Mouse (Mus musculus): ENCODE data around the gene V1rd19. TPM values are rescaled to one million over a fixed set of nuclear protein-coding genes. Genes with fewer than 3 reads are reported as not detected.
"Not testable (repeated sequence)": the region's sequence is repeated elsewhere in the genome, so short reads cannot be mapped to it uniquely, and the experiment has no call there.

The V1rd19 gene
- total RNA-seq (2014; fragmentation: Nextera tagmentation), result not detected in 2 replicates
- not detected in 2 replicates for total RNA-seq (2017)

GRCm38 (mm10) chr7:24001391-24001790, at the start of gene V1rd19:
TSS of gene V1rd19 (plus strand) at chr7:24001691.
- ATAC-seq (replicated peaks; ENCODE audit: poor library complexity, severe bottlenecking), result no peak

GRCm38 (mm10) chr7:23968044-23968443, 33.4 kb upstream of the V1rd19 start:
- not testable (repeated sequence) for ATAC-seq (replicated peaks; ENCODE audit: poor library complexity, severe bottlenecking)

GRCm38 (mm10) chr7:23974315-23974714, 27.2 kb upstream of the V1rd19 start, which contains the start of gene Vmn1r181:
TSS of gene Vmn1r181 (plus strand) at chr7:23974615.
- not testable (repeated sequence) for ATAC-seq (replicated peaks; ENCODE audit: poor library complexity, severe bottlenecking)

- ATAC-seq (replicated peaks; ENCODE audit: poor library complexity, severe bottlenecking), result no peak
Measured at GRCm38 (mm10) chr7:24052660-24053304, 51.3 kb downstream of the V1rd19 start, which contains the start of gene Vmn1r183. TSS of gene Vmn1r183 (plus strand) at chr7:24053254.

Other genes with a start within 250 kb of the V1rd19 start
- not detected in 2 replicates for gene Vmn1r174, start 249.4 kb upstream of the V1rd19 start, total RNA-seq (2014; fragmentation: Nextera tagmentation)
- not detected in 2 replicates for gene Vmn1r174, start 249.4 kb upstream of the V1rd19 start, total RNA-seq (2017)
- not detected in 2 replicates for gene Vmn1r175, start 191.0 kb upstream of the V1rd19 start, total RNA-seq (2014; fragmentation: Nextera tagmentation)
- not detected in 2 replicates for gene Vmn1r175, start 191.0 kb upstream of the V1rd19 start, total RNA-seq (2017)
- not detected in 2 replicates for gene Vmn1r176, start 164.3 kb upstream of the V1rd19 start, total RNA-seq (2014; fragmentation: Nextera tagmentation)
- gene Vmn1r176, start 164.3 kb upstream of the V1rd19 start, total RNA-seq (2017), result not detected in 2 replicates
- not detected in 2 replicates for gene Vmn1r177, start 135.2 kb upstream of the V1rd19 start, total RNA-seq (2014; fragmentation: Nextera tagmentation)
- gene Vmn1r177, start 135.2 kb upstream of the V1rd19 start, total RNA-seq (2017), result not detected in 2 replicates
- not detected in 2 replicates for gene Vmn1r178, start 109.7 kb upstream of the V1rd19 start, total RNA-seq (2014; fragmentation: Nextera tagmentation)
- gene Vmn1r178, start 109.7 kb upstream of the V1rd19 start, total RNA-seq (2017), result not detected in 2 replicates
- not detected in 2 replicates for gene Vmn1r179, start 74.7 kb upstream of the V1rd19 start, total RNA-seq (2014; fragmentation: Nextera tagmentation)
- not detected in 2 replicates for gene Vmn1r179, start 74.7 kb upstream of the V1rd19 start, total RNA-seq (2017)
- gene Vmn1r180, start 51.1 kb upstream of the V1rd19 start, total RNA-seq (2014; fragmentation: Nextera tagmentation), result not detected in 2 replicates
- gene Vmn1r180, start 51.1 kb upstream of the V1rd19 start, total RNA-seq (2017), result not detected in 2 replicates
- not detected in 2 replicates for gene Vmn1r181, start 27.1 kb upstream of the V1rd19 start, total RNA-seq (2014; fragmentation: Nextera tagmentation)
- gene Vmn1r181, start 27.1 kb upstream of the V1rd19 start, total RNA-seq (2017), result not detected in 2 replicates
- not detected in 2 replicates for gene Vmn1r183, start 51.6 kb downstream of the V1rd19 start, total RNA-seq (2014; fragmentation: Nextera tagmentation)
- gene Vmn1r183, start 51.6 kb downstream of the V1rd19 start, total RNA-seq (2017), result not detected in 2 replicates
- gene Zfp180, start 80.2 kb downstream of the V1rd19 start, total RNA-seq (2014; fragmentation: Nextera tagmentation), result 16.5 and 20.9 TPM in 2 replicates
- 13.9 and 25.8 TPM in 2 replicates for gene Zfp180, start 80.2 kb downstream of the V1rd19 start, total RNA-seq (2017)
- 1.1 and 1.9 TPM in 2 replicates for gene Zfp112, start 110.6 kb downstream of the V1rd19 start, total RNA-seq (2014; fragmentation: Nextera tagmentation)
- gene Zfp112, start 110.6 kb downstream of the V1rd19 start, total RNA-seq (2017), result 0.22 and 0.57 TPM in 2 replicates
- 8.6 and 10.4 TPM in 2 replicates for gene Zfp235, start 132.5 kb downstream of the V1rd19 start, total RNA-seq (2014; fragmentation: Nextera tagmentation)
- 8.9 and 9.6 TPM in 2 replicates for gene Zfp235, start 132.5 kb downstream of the V1rd19 start, total RNA-seq (2017)
- gene Zfp114, start 173.4 kb downstream of the V1rd19 start, total RNA-seq (2014; fragmentation: Nextera tagmentation), result 0.62 and 2.0 TPM in 2 replicates
- gene Zfp114, start 173.4 kb downstream of the V1rd19 start, total RNA-seq (2017), result 2.4 and 3.5 TPM in 2 replicates
- gene Zfp111, start 209.8 kb downstream of the V1rd19 start, total RNA-seq (2014; fragmentation: Nextera tagmentation), result 18.1 and 19.8 TPM in 2 replicates
- gene Zfp111, start 209.8 kb downstream of the V1rd19 start, total RNA-seq (2017), result 18.8 and 21.2 TPM in 2 replicates
- gene Zfp109, start 235.9 kb downstream of the V1rd19 start, total RNA-seq (2014; fragmentation: Nextera tagmentation), result 3.3 and 7.0 TPM in 2 replicates
- 8.7 and 9.0 TPM in 2 replicates for gene Zfp109, start 235.9 kb downstream of the V1rd19 start, total RNA-seq (2017)